Mouse (Mus musculus): ENCODE results near the gene Rabggtb.

Rabggtb gene

DNA sequence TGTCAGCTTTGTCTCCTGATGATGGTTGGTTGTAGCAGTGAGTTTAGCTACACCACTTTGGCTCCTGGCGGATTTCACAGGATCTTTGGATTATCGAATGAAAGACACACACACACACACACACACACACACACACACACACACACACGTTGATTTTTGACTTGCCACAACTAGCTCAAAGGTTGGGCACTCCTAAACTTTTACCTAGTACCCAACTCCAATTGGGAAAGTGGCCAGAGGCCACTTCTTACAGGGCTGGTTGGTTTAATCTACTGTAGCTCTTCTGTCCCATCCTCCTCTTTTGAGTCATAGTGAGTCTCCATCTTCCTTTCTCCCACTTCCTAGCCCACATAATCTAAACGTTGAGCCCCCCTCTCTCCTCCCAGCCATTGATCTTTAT is 34.5 kb upstream of the Rabggtb start:
- Histone ChIP-seq H3K4me3 (replicated peaks; ENCODE audit: low read length) (no peak overlapping the region), H3K9me3 (ENCODE audit: low read length) (no peaks in the 10 kb centered on the region), H3K27me3 (ENCODE audit: insufficient read depth, low read length) (no peaks in the 10 kb centered on the region), H3K36me3 (ENCODE audit: insufficient read depth, low read length) (no peaks in the 10 kb centered on the region), H3K4me1 (replicated peaks; ENCODE audit: low read depth, low read length) (peaks cover 23% of the 10 kb centered on the region)
- TF ChIP-seq POU5F1 (IDR thresholded peaks at IDR 0.05; ENCODE audit: borderline replicate concordance, low read length) (no peak), NANOG (IDR thresholded peaks at IDR 0.05; ENCODE audit: borderline replicate concordance, low read length) (no peak), CTCF (conservative IDR thresholded peaks at IDR 0.05; ENCODE audit: low read length) (no peak)

DNA sequence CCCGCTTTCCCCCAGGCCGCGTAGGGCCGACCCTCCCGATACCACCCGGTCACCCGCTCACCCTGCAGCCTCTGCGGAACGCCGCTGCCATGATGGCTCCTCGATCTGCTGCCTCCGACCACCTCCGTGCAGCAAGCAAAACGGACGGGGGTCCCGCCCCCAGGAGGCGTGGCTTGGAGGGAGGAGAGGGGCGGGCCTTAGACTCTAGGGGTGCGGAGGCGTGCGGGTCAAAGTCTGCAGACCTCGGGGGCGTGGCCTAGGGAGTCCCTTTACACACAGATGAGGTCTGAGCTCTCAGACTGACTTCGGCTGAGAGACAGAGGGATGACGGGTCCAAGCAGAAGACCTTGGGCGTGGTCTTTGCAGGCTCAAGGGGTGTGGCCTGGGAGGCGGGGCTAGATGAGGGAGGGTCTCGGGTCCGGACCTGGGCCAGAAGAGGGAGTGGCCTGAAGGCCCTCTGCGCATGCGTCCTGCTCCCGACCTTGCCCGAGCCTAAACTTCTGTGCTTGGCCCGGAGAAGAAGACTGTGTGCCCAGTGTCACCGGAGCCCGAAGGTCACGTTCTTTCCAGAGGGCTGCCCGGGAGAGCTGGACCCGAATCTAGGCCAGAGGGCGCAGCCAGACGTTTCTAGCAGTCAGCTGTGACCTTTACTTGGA is 31.7 kb upstream of the Rabggtb start, which contains the start of gene Acadm:
TSS of gene Acadm (minus strand) at position 298 of the 656 bp plus-strand sequence.
- peaks cover 11% of the 10 kb centered on the region for H3K36me3 ChIP-seq (ENCODE audit: insufficient read depth, low read length)
- H3K9me3 ChIP-seq (ENCODE audit: low read length), result no peaks in the 10 kb centered on the region
- H3K4me1 ChIP-seq (replicated peaks; ENCODE audit: low read depth, low read length), result peaks cover 51% of the 10 kb centered on the region
- H3K27me3 ChIP-seq (ENCODE audit: insufficient read depth, low read length), result no peaks in the 10 kb centered on the region
- no peak for TF ChIP-seq POU5F1 (IDR thresholded peaks at IDR 0.05; ENCODE audit: borderline replicate concordance, low read length)
- no peak for TF ChIP-seq NANOG (IDR thresholded peaks at IDR 0.05; ENCODE audit: borderline replicate concordance, low read length)
- TF ChIP-seq CTCF (conservative IDR thresholded peaks at IDR 0.05; ENCODE audit: low read length), result no peak
- H3K4me3 ChIP-seq (replicated peaks; ENCODE audit: low read length), result peak within 1 kb of the TSS; percentile 94

DNA sequence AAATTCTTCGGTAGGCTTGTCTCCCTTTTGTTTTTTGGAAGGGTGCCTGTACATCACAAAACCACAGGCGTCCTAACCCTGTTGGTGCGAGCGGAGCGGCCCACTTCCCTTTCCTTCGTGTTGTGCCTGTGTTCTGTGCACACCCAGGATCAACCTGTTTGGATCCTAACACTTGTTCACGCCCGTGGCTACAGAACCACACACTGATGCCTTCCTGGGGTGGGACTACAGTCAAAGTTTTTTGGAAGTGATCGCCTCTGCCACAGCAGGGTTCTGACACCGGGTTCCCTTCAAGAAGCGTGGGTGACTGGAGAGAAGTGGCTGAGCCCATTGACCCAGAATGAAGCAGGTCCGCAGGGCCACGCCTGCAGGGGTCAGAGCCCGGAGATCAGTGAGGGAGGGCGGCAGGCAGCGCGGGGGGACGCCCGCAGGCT is 31.1 kb upstream of the Rabggtb start:
- Histone ChIP-seq H3K4me3 (replicated peaks; ENCODE audit: low read length) (peak overlapping the region; percentile 94), H3K4me1 (replicated peaks; ENCODE audit: low read depth, low read length) (peaks cover 56% of the 10 kb centered on the region), H3K9me3 (ENCODE audit: low read length) (no peaks in the 10 kb centered on the region), H3K27me3 (ENCODE audit: insufficient read depth, low read length) (no peaks in the 10 kb centered on the region), H3K36me3 (ENCODE audit: insufficient read depth, low read length) (peaks cover 16% of the 10 kb centered on the region)
- TF ChIP-seq NANOG (IDR thresholded peaks at IDR 0.05; ENCODE audit: borderline replicate concordance, low read length) (no peak), POU5F1 (IDR thresholded peaks at IDR 0.05; ENCODE audit: borderline replicate concordance, low read length) (no peak), CTCF (conservative IDR thresholded peaks at IDR 0.05; ENCODE audit: low read length) (no peak)

DNA sequence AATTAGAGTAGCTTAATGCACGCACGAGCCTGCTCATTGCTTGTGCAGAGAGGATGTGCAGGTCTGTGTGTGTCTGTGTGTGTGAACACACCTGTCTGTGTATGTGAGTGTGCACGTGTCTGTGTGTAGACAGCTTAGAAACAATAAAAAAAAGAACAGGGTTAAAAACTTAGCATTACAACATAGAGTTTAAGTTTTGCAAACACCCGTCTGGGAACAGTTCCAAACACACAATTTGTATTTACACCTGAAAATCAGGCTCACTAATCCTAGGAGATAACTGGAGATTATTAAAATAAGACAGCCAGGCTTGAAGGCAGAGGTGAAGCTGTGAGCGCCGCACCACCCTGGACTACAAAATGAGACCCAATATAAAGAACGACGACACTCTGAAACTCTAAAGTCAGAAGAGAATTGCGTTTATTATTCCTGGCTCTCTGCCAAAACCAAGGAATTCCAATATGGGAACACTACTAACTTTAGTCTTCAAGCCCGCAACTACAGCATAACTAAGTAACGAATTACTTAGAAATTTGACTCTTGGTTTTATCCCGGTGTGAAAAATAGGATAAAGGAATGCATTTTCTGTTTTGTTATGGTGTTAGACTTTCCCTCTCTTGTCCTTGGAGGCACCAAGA is 30.3 kb upstream of the Rabggtb start:
- Histone ChIP-seq H3K4me3 (replicated peaks; ENCODE audit: low read length) (peak overlapping the region; percentile 94), H3K36me3 (ENCODE audit: insufficient read depth, low read length) (peaks cover 24% of the 10 kb centered on the region), H3K4me1 (replicated peaks; ENCODE audit: low read depth, low read length) (peaks cover 64% of the 10 kb centered on the region), H3K27me3 (ENCODE audit: insufficient read depth, low read length) (no peaks in the 10 kb centered on the region), H3K9me3 (ENCODE audit: low read length) (no peaks in the 10 kb centered on the region)
- TF ChIP-seq POU5F1 (IDR thresholded peaks at IDR 0.05; ENCODE audit: borderline replicate concordance, low read length), result no peak
- no peak for TF ChIP-seq CTCF (conservative IDR thresholded peaks at IDR 0.05; ENCODE audit: low read length)
- TF ChIP-seq NANOG (IDR thresholded peaks at IDR 0.05; ENCODE audit: borderline replicate concordance, low read length), result no peak

DNA sequence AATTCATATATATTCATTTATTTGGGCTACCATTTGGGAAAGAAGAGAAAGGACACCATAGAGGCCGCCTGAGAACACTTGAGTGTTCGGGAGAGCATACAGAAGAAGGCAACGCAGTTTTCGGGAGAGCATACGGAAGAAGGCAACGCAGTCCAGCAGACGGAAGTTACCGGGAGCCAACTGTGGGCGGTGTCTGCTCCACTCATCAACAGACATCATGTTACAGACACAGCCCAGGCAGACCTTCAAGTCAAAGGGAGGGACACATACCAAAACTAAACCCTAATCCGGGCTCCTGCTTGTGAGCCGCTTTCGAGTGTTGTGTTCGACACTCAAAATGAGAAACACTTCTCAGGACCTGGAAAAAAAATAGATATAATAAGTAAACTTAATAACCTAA is 28.8 kb upstream of the Rabggtb start:
- Histone ChIP-seq H3K9me3 (ENCODE audit: low read length) (no peaks in the 10 kb centered on the region), H3K4me1 (replicated peaks; ENCODE audit: low read depth, low read length) (peaks cover 79% of the 10 kb centered on the region), H3K4me3 (replicated peaks; ENCODE audit: low read length) (peak overlapping the region; percentile 11; the same call in 1 of the 2 replicates), H3K27me3 (ENCODE audit: insufficient read depth, low read length) (no peaks in the 10 kb centered on the region), H3K36me3 (ENCODE audit: insufficient read depth, low read length) (peaks cover 39% of the 10 kb centered on the region)
- no peak for TF ChIP-seq NANOG (IDR thresholded peaks at IDR 0.05; ENCODE audit: borderline replicate concordance, low read length)
- no peak for TF ChIP-seq POU5F1 (IDR thresholded peaks at IDR 0.05; ENCODE audit: borderline replicate concordance, low read length)
- no peak for TF ChIP-seq CTCF (conservative IDR thresholded peaks at IDR 0.05; ENCODE audit: low read length)

DNA sequence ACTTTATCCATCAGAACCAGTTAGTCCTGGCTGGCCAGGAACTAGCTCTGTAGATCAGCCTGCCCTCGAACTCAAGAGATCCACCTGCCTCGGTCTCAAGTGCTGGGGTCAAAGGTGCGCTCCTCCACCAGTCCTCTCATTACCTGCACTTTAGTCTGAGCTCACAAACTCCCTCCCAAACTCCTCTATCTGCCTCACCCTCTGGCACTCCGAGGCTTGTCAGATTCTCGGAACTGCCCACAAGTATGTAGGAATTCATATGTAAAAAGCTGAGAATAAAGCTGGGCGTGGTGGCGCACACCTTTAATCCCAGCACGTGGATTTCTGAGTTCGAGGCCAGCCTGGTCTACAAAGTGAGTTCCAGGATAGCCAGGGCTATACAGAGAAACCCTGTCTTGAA is 27.7 kb upstream of the Rabggtb start:
- Histone ChIP-seq H3K4me3 (replicated peaks; ENCODE audit: low read length) (no peak overlapping the region; the same call in 1 of the 2 replicates), H3K27me3 (ENCODE audit: insufficient read depth, low read length) (no peaks in the 10 kb centered on the region), H3K9me3 (ENCODE audit: low read length) (no peaks in the 10 kb centered on the region), H3K36me3 (ENCODE audit: insufficient read depth, low read length) (peaks cover 49% of the 10 kb centered on the region), H3K4me1 (replicated peaks; ENCODE audit: low read depth, low read length) (peaks cover 84% of the 10 kb centered on the region)
- no peak for TF ChIP-seq POU5F1 (IDR thresholded peaks at IDR 0.05; ENCODE audit: borderline replicate concordance, low read length)
- TF ChIP-seq NANOG (IDR thresholded peaks at IDR 0.05; ENCODE audit: borderline replicate concordance, low read length), result no peak
- no peak for TF ChIP-seq CTCF (conservative IDR thresholded peaks at IDR 0.05; ENCODE audit: low read length)

DNA sequence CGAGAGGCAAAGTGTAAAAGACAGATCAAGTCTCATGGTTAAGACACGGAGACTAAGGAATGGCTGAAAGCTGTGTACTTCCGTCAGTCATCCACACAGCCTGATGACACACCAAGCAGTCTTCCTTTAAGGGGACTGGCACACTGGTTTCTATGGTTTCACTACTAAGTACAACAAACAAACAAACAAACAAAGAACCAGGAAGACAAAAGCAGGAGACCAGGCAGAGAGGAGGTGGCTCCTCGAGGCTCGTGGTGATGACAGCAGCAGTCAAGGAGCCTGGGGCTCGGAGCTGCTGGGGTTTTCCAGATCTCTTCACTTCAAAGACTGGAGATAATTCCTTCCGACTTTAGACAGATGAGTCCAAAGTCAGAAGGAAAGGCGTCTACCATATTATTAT is 27.2 kb upstream of the Rabggtb start:
- Histone ChIP-seq H3K36me3 (ENCODE audit: insufficient read depth, low read length) (peaks cover 54% of the 10 kb centered on the region), H3K9me3 (ENCODE audit: low read length) (no peaks in the 10 kb centered on the region), H3K4me1 (replicated peaks; ENCODE audit: low read depth, low read length) (peaks cover 80% of the 10 kb centered on the region), H3K4me3 (replicated peaks; ENCODE audit: low read length) (no peak overlapping the region; the same call in 1 of the 2 replicates), H3K27me3 (ENCODE audit: insufficient read depth, low read length) (no peaks in the 10 kb centered on the region)
- TF ChIP-seq NANOG (IDR thresholded peaks at IDR 0.05; ENCODE audit: borderline replicate concordance, low read length) (no peak), POU5F1 (IDR thresholded peaks at IDR 0.05; ENCODE audit: borderline replicate concordance, low read length) (no peak), CTCF (conservative IDR thresholded peaks at IDR 0.05; ENCODE audit: low read length) (no peak)

DNA sequence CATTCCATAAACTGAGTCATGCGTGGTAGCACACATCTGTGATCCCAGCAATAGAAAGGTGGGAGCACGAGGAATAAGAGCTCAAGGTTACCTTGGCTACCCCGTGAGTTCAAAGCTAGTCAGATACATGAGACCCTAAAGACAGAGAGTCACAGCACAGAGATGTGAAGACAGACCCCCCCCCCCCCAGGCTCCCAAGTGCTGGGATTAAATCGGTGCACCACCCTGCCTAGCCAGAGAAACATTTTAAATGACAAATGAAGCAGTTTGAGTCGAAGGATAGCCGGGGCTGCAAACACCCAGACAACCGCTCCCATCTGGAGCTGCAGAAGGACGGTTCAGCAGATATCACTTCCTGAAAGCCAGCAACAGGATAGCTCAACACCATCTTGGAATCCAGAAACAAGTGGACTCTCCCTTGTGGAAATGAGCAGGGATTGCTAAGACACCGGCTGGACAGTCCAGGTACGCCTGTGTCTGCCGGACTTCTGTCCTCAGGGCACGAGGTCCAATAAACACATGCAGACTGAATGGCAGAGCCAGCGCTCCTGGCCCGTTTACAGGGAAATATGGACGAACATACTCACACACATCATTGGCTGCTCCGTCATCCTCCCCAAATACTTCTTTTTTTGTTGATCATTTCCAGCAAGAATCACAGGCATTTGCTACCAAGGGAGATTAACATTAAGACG is 24.5 kb upstream of the Rabggtb start:
- H3K36me3 ChIP-seq (ENCODE audit: insufficient read depth, low read length), result peaks cover 80% of the 10 kb centered on the region
- peaks cover 62% of the 10 kb centered on the region for H3K4me1 ChIP-seq (replicated peaks; ENCODE audit: low read depth, low read length)
- H3K9me3 ChIP-seq (ENCODE audit: low read length), result no peaks in the 10 kb centered on the region
- H3K27me3 ChIP-seq (ENCODE audit: insufficient read depth, low read length), result no peaks in the 10 kb centered on the region
- peak overlapping the region; percentile 45; the same call in 1 of the 2 replicates for H3K4me3 ChIP-seq (replicated peaks; ENCODE audit: low read length)
- TF ChIP-seq CTCF (conservative IDR thresholded peaks at IDR 0.05; ENCODE audit: low read length), result no peak
- no peak for TF ChIP-seq NANOG (IDR thresholded peaks at IDR 0.05; ENCODE audit: borderline replicate concordance, low read length)
- TF ChIP-seq POU5F1 (IDR thresholded peaks at IDR 0.05; ENCODE audit: borderline replicate concordance, low read length), result no peak
